In the genomic region with DNA sequence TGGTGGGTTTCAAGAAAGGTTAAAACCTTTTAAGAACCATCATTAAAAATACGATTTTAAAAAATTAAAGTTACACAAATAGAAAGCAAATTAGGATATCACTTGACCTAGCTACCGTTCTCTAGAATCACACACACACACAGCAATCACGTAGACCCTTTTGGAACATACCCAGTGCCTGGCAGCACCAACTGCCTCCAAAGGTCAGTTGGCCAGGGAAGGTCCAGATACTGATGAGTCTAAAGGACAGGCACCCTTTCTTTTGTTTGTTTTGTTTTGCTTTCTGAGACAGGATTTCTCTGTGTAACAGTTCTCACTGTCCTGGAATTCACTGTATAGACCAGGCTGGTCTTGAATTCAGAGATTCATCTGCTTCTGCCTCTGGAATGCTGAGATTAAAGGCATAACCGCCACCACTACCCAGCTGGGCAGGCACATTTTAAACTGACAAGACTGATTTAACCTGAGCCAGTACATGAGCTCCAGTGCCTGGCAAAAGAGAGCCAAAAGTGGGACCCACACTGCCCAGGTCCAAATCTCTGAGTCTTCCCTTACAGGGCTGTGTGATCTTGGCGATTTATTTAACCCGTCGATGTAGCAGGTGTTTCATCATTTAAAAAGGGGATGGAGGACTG, we compare ENCODE assay signal across 11 mouse cellular contexts.
"Had no signal": no experiment of that assay in that cellular context is flagged by ENCODE, and none has a peak within 500 bp of the region (broad histone marks: within the 10 kb centered on the region; RNA-seq: fewer than 3 reads in every experiment).

No protein-coding gene starts in this region.

- H3K27ac ChIP-seq: limb, embryonic 13.5 days; liver, embryonic 12.5 days; midbrain, embryonic 10.5 days; neural tube, embryonic 12.5 days; stomach, embryonic 15.5 days had no signal

- H3K9ac ChIP-seq: limb, embryonic 13.5 days; liver, embryonic 12.5 days; lung, embryonic 14.5 days; neural tube, embryonic 12.5 days; stomach, embryonic 15.5 days had no signal

- H3K27me3 ChIP-seq: limb, embryonic 13.5 days; liver, embryonic 12.5 days; neural tube, embryonic 12.5 days; stomach, embryonic 15.5 days had no signal

- H3K4me1 ChIP-seq: limb, embryonic 13.5 days; liver, embryonic 12.5 days; neural tube, embryonic 12.5 days; stomach, embryonic 15.5 days had no signal

- H3K36me3 ChIP-seq: limb, embryonic 13.5 days; liver, embryonic 12.5 days; midbrain, embryonic 10.5 days; neural tube, embryonic 12.5 days; stomach, embryonic 15.5 days had no signal

- H3K4me3 ChIP-seq: limb, embryonic 13.5 days; liver, embryonic 12.5 days; midbrain, embryonic 10.5 days; neural tube, embryonic 12.5 days; stomach, embryonic 15.5 days had no signal

- DNase-seq: left cerebral cortex, postnatal 4 days; lung, embryonic 14.5 days; lung, postnatal 10 days; lung, postnatal 4 days; right cerebral cortex, postnatal 14 days; thymus, postnatal 4 days had no signal
